Mouse (Mus musculus) cerebellum, postnatal 36 days (tissue): ENCODE measurements around the gene Klrb1b.

Source experiments
- DNase-seq, 2 experiments: peaks; one replicate each; pipeline ENCODE4 v3.0.0; 2021 to 2022; ENCODE audit warnings: mixed read lengths in 2 of 2

The Klrb1b gene

GRCm38 (mm10) chr6:128826132-128826531 lies at the start of gene Klrb1b, which contains the start of gene Gm44511:
Gene Klrb1b (minus strand): TSS chr6:128826331.
Gene Gm44511 (minus strand): TSS chr6:128826315.
- DNase-seq, result no peak

- DNase-seq, result no peak
Observed at GRCm38 (mm10) chr6:128871910-128872610, 45.9 kb upstream of the Klrb1b start.

GRCm38 (mm10) chr6:128868861-128869260 lies 42.7 kb upstream of the Klrb1b start:
- no peak for DNase-seq

- DNase-seq, result no peak
Observed at GRCm38 (mm10) chr6:128857976-128858375, 31.8 kb upstream of the Klrb1b start.

- DNase-seq, result peak; percentile 69 to 72
Observed at GRCm38 (mm10) chr6:128856250-128856649, 30.1 kb upstream of the Klrb1b start.

GRCm38 (mm10) chr6:128855477-128855876 lies 29.3 kb upstream of the Klrb1b start:
- DNase-seq, result no peak

- DNase-seq, result no peak
Observed at GRCm38 (mm10) chr6:128854895-128855294, 28.8 kb upstream of the Klrb1b start.

- peak; percentile 55 to 73 for DNase-seq
Observed at GRCm38 (mm10) chr6:128854024-128854820, 28.1 kb upstream of the Klrb1b start.

- DNase-seq, result no peak
Observed at GRCm38 (mm10) chr6:128852766-128853165, 26.6 kb upstream of the Klrb1b start.

- no peak for DNase-seq
Observed at GRCm38 (mm10) chr6:128851151-128851550, 25.0 kb upstream of the Klrb1b start.

- no peak for DNase-seq
Observed at GRCm38 (mm10) chr6:128850671-128851070, 24.5 kb upstream of the Klrb1b start.

- DNase-seq, result peak; percentile 41 to 48
Observed at GRCm38 (mm10) chr6:128849902-128850301, 23.8 kb upstream of the Klrb1b start.

- no peak for DNase-seq
Observed at GRCm38 (mm10) chr6:128847401-128847800, 21.3 kb upstream of the Klrb1b start.

GRCm38 (mm10) chr6:128845998-128846542 lies 19.9 kb upstream of the Klrb1b start:
- DNase-seq, result no peak

GRCm38 (mm10) chr6:128845319-128845979 lies 19.3 kb upstream of the Klrb1b start:
- DNase-seq, result peak; percentile 79 to 80

- no peak for DNase-seq
Observed at GRCm38 (mm10) chr6:128844586-128845080, 18.5 kb upstream of the Klrb1b start.

GRCm38 (mm10) chr6:128844131-128844530 lies 18.0 kb upstream of the Klrb1b start:
- DNase-seq, result peak in 1 of 2 experiments; percentile 19

- peak; percentile 51 to 62 for DNase-seq
Observed at GRCm38 (mm10) chr6:128843479-128843992, 17.4 kb upstream of the Klrb1b start.

- peak; percentile 85 to 94 for DNase-seq
Observed at GRCm38 (mm10) chr6:128842945-128843478, 16.9 kb upstream of the Klrb1b start.

GRCm38 (mm10) chr6:128842356-128842944 lies 16.3 kb upstream of the Klrb1b start:
- DNase-seq, result no peak

- no peak for DNase-seq
Observed at GRCm38 (mm10) chr6:128841327-128842089, 15.4 kb upstream of the Klrb1b start.
